Mouse (Mus musculus): ENCODE results near the gene Snapc4.

Gene Snapc4

GRCm38 (mm10) chr2:26352291-26352910 lies 28.1 kb downstream of the Snapc4 start:
- in situ Hi-C loops (cut with MboI; ENCODE audit: low pct_unique_long_range_greater_than_20kb in 1 of 2, low sequenced_read_pairs in 2 of 2, unreplicated experiment in 1 of 2): no loop called here

GRCm38 (mm10) chr2:26351358-26352290 lies 28.8 kb downstream of the Snapc4 start, which contains the start of gene Dnlz:
Dnlz (minus strand) TSS chr2:26352110.
- in situ Hi-C loops (cut with MboI; ENCODE audit: low pct_unique_long_range_greater_than_20kb in 1 of 2, low sequenced_read_pairs in 2 of 2, unreplicated experiment in 1 of 2): no loop called here

- in situ Hi-C loops (cut with MboI; ENCODE audit: low pct_unique_long_range_greater_than_20kb in 1 of 2, low sequenced_read_pairs in 2 of 2, unreplicated experiment in 1 of 2): no loop called here
Measured at GRCm38 (mm10) chr2:26348241-26348640, 32.2 kb downstream of the Snapc4 start.

GRCm38 (mm10) chr2:26342609-26343490 lies 37.6 kb downstream of the Snapc4 start:
- in situ Hi-C loops (cut with MboI; ENCODE audit: low pct_unique_long_range_greater_than_20kb in 1 of 2, low sequenced_read_pairs in 2 of 2, unreplicated experiment in 1 of 2): no loop called here

- in situ Hi-C loops (cut with MboI; ENCODE audit: low pct_unique_long_range_greater_than_20kb in 1 of 2, low sequenced_read_pairs in 2 of 2, unreplicated experiment in 1 of 2): no loop called here
Measured at GRCm38 (mm10) chr2:26342044-26342443, 38.4 kb downstream of the Snapc4 start.

GRCm38 (mm10) chr2:26341510-26341981 lies 38.9 kb downstream of the Snapc4 start:
- in situ Hi-C loops (cut with MboI; ENCODE audit: low pct_unique_long_range_greater_than_20kb in 1 of 2, low sequenced_read_pairs in 2 of 2, unreplicated experiment in 1 of 2): no loop called here

- in situ Hi-C loops (cut with MboI; ENCODE audit: low pct_unique_long_range_greater_than_20kb in 1 of 2, low sequenced_read_pairs in 2 of 2, unreplicated experiment in 1 of 2): no loop called here
Measured at GRCm38 (mm10) chr2:26339204-26339551, 41.3 kb downstream of the Snapc4 start.

GRCm38 (mm10) chr2:26338302-26339203 lies 41.9 kb downstream of the Snapc4 start:
- in situ Hi-C loops (cut with MboI; ENCODE audit: low pct_unique_long_range_greater_than_20kb in 1 of 2, low sequenced_read_pairs in 2 of 2, unreplicated experiment in 1 of 2): no loop called here

- in situ Hi-C loops (cut with MboI; ENCODE audit: low pct_unique_long_range_greater_than_20kb in 1 of 2, low sequenced_read_pairs in 2 of 2, unreplicated experiment in 1 of 2): no loop called here
Measured at GRCm38 (mm10) chr2:26330702-26331101, 49.8 kb downstream of the Snapc4 start.

- in situ Hi-C loops (cut with MboI; ENCODE audit: low pct_unique_long_range_greater_than_20kb in 1 of 2, low sequenced_read_pairs in 2 of 2, unreplicated experiment in 1 of 2): no loop called here
Measured at GRCm38 (mm10) chr2:26330056-26330468, 50.4 kb downstream of the Snapc4 start.

- in situ Hi-C loops (cut with MboI; ENCODE audit: low pct_unique_long_range_greater_than_20kb in 1 of 2, low sequenced_read_pairs in 2 of 2, unreplicated experiment in 1 of 2): loop anchor here in 1 of 2 experiments (5.0 kb wide), 1 partner anchor 78 kb away; the partner anchor contains the start of gene Inpp5e
Measured at GRCm38 (mm10) chr2:26329402-26329801, 51.1 kb downstream of the Snapc4 start.

GRCm38 (mm10) chr2:26327852-26328251 lies 52.6 kb downstream of the Snapc4 start:
- in situ Hi-C loops (cut with MboI; ENCODE audit: low pct_unique_long_range_greater_than_20kb in 1 of 2, low sequenced_read_pairs in 2 of 2, unreplicated experiment in 1 of 2): loop anchor here in 1 of 2 experiments (5.0 kb wide), 1 partner anchor 79 kb away; the partner anchor contains the start of gene Inpp5e

GRCm38 (mm10) chr2:26325386-26326181 lies 54.9 kb downstream of the Snapc4 start:
- in situ Hi-C loops (cut with MboI; ENCODE audit: low pct_unique_long_range_greater_than_20kb in 1 of 2, low sequenced_read_pairs in 2 of 2, unreplicated experiment in 1 of 2): loop anchor here in 1 of 2 experiments (5.0 kb wide), 1 partner anchor 82 kb away; the partner anchor contains the start of gene Inpp5e

GRCm38 (mm10) chr2:26324917-26325316 lies 55.5 kb downstream of the Snapc4 start:
- in situ Hi-C loops (cut with MboI; ENCODE audit: low pct_unique_long_range_greater_than_20kb in 1 of 2, low sequenced_read_pairs in 2 of 2, unreplicated experiment in 1 of 2): loop anchor here (5.0 to 25.0 kb wide), 2 partner anchors 82 to 237 kb away; partner anchors contain the start of gene Inpp5e (in 1 of the 2)

- in situ Hi-C loops (cut with MboI; ENCODE audit: low pct_unique_long_range_greater_than_20kb in 1 of 2, low sequenced_read_pairs in 2 of 2, unreplicated experiment in 1 of 2): loop anchor here in 1 of 2 experiments (25.0 kb wide), 1 partner anchor 239 kb away; no protein-coding TSS in a partner anchor
Measured at GRCm38 (mm10) chr2:26323589-26324325, 56.7 kb downstream of the Snapc4 start.
